Mouse (Mus musculus) thymus, postnatal 36 days (tissue): ENCODE measurements around the gene Ifnar1.
A peak's percentile ranks its signal among the peaks of the same experiment; 100 is the strongest.

ENCODE experiments used
- DNase-seq, 2 experiments: peaks; one replicate each; pipeline ENCODE4 v3.0.0; 2022; ENCODE audit warnings: mixed read lengths in 2 of 2

The Ifnar1 gene

DNA sequence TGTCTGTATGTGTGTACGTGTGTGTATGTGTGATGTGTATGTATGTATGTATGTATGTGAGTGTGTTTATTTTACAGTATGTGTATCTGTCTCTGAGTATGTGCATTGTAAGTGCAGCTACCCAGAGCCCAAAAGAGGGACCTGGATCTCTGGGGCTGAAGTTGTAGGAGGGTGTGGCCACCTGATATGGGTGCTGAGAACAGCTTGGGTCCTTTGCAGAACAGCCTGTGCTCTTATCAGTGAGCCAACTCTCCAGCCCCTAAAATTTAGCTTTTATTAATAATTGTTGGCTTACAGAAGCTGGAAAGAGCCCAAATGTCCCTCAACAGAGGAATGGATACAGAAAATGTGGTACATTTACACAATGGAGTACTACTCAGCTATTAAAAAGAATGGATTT lies 58.6 kb downstream of the Ifnar1 start:
- DNase-seq: no peak

DNA sequence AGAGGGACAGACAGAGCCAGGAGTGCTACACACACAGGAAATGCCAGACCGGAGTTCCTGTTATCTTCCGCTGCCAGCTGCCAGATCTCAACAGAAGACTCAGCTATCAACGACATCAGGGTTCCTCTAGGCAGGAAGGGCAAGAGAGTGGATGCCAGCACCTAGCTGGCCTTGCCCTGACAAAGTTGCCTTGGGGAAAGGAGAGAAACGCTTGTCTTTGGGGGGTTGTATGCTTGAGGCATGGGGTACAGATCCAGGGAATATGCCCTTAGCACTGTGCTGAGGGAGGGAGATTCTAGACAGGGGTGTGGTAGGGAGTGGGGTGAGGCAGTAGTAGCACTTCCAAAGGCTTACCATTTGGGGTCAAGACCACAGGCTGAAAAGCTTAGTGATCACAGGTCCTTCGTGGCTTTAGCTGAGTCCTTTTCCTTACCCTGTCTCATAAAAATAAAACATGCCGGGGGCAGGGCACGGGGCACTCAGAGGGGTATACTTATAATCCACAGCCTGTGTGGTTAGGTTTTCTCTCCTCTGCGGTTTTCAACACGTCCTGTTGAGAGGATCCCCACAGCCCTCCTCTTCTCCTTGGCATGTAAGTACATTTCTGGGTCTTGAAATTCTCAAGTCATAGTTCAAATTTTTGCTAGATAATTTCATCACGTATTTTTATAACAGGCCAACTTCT lies 60.7 kb downstream of the Ifnar1 start:
- peak; percentile 72 to 80 for DNase-seq

DNA sequence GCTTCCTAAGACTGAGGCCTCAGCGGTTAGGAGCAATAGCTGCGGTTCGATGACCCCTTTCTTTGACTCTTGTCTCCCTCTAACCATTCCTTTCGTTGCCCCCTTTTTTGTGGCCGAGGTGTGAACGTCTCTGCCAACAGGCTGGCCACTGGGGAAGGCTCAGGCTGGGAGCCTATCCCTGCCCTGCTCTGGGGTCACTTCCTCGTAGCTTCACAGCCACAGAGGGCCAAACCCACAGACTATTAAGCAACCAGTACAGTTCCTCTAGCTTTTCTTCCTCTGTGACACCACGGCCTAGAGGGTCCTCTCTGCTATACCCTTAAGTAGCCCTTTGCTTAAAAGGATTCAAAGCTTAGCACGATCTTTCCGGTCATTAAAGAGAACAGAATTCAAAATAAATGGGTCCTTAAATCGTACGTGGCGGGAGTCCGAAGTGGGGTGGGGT lies 61.4 kb downstream of the Ifnar1 start:
- DNase-seq: peak; percentile 54 to 55

DNA sequence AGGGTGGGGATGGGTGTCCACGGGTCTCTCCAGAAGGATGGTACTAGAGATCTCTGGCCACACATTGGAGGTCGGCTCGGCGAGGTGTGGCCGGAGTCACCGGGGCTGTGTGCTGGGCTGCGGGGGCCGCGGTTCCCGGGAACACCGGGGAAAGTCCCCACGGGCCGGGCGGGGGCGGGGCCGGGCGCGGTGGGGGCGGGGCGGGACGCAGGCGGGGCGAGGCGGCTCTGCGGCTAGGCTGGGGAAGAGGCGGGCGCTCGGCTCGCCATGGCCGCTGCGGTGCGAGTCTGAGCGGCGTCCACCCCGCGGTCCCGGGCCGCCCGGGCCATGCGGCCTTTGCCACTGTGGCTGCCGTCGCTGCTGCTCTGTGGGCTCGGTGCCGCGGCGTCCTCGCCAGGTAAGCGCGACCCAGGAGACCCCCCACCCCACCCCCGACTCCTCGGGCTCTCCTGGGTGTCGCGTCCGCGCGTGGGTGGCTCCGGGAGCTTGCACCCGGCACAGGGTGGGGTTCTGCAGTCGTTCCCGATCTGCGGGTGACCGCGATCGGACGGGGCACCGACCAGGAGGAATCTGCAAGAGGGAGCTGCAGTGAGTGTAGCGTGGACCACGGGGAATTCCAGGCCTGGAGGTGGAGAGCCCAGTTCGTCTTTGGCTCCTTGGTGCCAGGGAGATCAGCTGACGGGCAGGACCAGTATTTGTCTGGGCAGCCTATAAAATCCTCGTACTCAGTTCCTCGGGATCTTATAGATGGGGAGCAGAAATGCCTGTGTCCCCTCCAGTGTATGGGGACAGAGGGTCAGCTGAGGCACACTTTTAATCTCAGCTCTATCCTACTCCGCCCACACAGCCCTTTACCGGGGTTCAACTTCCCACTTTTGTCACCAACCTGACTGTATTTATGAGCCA lies 62.1 kb downstream of the Ifnar1 start, which contains the start of gene Ifngr2:
Gene Ifngr2 (plus strand): TSS at position 237 of the 906 bp plus-strand sequence.
- peak; percentile 73 to 75 for DNase-seq

DNA sequence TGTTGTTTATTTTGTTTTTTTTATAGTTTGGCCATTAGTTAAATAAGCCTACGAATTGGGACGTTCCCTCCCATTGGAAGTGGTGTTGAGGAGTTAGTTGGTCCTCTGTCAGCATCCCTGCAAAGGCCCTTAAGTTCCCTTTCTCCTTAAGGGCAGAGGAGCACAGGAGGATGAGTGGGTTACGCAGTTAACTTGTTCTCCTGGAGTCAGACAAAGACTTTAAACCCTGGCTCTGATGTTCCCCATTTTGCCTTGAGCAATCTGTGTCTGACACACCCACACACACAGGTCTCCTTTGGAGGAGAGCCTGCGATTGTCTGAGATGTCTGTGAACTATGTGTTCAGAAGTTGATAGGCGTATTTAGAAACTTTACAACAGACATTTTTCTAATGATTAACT lies 62.9 kb downstream of the Ifnar1 start:
- no peak for DNase-seq

DNA sequence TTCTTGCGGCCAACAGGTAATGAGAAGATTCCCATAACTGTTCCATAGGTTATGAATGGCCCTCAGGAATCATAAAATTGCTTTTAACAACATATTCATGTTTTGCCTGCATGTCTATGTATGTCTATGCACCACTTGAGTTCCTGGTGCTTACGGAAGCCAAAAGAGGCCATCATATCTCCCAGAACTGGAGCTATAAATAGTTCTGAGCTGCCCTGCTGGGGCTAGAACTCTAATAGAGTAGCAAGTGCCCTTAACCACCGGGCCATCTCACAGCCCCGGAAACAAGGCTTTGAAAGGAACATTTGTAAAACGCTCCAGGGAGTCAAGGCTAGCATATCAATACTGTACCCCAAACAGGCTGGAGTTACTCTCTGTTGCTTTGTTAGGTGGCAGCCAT lies 63.5 kb downstream of the Ifnar1 start:
- DNase-seq: no peak

DNA sequence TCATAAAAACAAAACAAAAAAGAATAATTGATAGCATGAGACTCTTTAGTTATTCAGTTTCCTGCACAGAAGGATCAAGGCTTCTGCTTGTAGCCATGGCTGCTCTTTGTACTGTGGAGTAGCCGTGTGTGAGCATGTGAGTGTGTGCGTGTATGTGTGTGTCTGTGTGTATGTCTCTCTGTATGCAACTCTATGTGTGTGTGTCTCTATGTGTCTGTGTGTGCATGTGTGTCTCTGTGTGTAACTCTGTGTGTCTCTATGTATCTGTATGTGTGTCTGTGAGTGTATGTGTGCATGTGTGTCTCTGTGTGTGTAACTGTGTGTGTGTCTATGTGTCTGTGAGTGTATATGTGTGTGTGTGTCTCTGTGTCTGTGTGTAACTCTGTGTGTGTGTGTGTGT lies 64.0 kb downstream of the Ifnar1 start:
- no peak for DNase-seq

DNA sequence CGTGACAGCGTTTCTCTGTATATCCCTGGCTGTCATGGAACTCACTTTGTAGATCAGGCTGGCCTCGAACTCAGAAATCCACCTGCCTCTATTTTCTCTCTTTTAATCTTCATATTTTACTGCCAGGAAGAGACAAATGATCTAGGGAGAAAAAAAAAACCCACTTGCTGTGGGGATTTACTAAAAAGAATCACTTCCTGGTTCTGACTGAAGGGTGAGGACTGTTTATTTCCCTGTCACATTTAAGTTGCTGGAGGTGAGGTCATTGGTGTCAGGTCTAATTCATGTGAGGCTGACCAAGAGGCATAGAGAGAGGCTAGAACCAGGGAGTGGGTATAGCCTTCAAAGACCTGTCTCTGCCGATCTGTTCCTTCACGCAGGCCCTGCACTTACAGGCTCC lies 64.6 kb downstream of the Ifnar1 start:
- DNase-seq: no peak

DNA sequence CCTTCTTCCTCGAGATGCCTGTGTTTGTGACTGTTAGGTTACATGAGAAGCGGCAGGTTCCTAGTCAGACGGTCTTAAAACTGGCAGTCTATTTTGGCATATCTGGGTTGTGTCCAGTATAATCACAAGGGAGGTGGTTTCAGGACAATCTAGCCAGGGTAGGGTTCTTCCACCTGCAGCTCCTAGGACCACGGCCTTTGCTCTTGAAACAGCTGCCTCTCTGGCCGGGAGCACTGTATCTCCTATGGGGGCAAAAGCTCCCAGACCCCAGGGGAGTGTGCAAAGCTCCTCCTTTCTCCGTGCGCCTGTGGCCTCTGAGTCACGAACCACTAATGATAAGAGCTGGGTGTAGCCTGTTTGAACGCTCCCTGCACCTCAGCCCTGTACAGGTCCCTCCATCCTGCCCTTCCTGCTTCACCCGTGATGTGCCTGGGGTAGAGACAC lies 66.1 kb downstream of the Ifnar1 start:
- peak in 1 of 2 experiments; percentile 3 for DNase-seq

DNA sequence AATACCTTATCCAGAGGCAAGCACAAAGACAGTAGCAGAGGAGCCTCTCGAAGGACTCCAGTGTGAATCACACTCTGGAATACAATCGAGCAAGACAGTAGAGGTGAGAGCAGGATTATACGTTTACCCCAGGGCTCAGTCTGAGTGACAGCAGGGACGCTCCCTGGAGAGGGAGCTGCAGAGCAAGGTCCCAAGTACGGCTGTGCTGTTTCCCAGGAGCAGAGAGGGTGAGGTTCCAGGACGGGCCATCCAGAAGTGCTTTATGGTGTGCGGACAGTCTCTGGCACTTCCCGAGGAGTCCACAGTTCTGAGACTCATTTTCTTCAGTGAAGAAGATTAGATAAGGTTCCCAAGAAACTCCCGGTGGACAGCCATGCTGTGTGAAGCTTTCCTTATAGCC lies 67.0 kb downstream of the Ifnar1 start:
- no peak for DNase-seq

DNA sequence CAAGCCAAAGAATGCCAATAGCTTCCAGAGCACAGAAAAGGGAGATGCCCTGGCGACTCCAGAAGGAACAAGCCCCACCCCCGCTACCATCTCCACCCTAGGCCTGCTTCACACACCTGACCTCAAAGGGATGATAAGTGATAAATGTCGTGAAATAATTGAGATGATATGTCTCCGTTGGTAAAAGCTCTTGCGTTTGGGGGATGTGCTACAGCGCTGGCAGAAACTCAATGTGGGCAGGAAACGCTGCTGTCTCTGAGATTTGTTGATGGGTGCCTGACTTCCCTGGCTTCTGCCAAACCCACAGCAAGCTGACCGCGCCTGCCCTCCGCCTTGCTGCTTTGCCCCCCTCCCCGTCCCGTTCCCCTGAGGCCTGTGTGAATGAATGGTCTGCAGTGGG lies 68.6 kb downstream of the Ifnar1 start:
- peak; percentile 31 to 49 for DNase-seq

DNA sequence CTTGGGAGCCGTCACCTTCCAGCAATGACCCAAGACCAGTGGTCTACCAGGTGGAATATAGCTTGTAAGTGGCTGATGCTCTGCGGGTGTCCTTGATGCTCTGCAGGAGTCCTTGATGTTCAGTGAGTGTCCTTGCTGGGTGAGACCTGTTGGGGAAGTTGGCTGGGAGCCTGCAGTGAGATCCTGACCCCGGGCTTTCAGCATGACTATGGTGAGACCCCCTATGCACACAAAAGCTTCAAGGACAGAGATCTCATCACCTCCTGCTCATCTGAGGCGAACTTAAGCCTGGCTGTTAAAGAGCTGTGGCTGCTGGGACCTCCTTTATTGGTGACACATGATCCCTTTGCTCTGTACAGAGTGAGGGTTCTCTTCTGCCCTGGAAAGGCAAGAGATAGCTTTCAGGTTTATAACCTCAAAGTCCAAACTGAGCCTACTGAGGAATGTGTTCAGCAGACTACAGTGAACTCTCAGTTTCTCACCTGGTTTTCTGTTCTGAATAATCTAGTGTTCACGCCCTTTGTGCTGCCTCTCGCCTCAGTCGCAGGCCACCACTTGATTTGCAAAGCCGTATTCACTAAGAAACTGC lies 70.1 kb downstream of the Ifnar1 start:
- no peak for DNase-seq

DNA sequence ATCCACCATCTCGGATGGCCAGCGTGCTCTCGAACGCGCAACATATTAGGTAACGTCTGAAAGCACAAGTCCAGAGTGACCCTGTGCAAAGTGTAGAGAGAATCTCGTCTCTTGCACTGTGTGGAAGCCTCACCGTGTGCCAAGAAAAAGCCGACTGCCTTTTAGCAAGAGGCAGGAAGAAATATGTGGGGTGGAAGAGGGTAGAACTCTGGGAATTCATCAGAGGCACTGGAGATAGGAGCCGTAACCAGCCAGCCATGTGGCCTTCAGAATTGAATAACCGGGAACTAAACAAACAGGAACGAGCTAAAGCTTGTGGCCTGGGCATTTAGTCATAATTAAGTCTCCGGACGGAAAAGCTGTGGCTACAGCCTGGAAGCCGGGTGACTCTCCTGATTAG lies 71.6 kb downstream of the Ifnar1 start:
- DNase-seq: no peak
